Mouse (Mus musculus): ENCODE results near the gene Klhl12.
A peak's percentile ranks its signal among the peaks of the same experiment; 100 is the strongest.
"Not testable (repeated sequence)": the region's sequence is repeated elsewhere in the genome, so short reads cannot be mapped to it uniquely, and the experiment has no call there.

The Klhl12 gene

DNA sequence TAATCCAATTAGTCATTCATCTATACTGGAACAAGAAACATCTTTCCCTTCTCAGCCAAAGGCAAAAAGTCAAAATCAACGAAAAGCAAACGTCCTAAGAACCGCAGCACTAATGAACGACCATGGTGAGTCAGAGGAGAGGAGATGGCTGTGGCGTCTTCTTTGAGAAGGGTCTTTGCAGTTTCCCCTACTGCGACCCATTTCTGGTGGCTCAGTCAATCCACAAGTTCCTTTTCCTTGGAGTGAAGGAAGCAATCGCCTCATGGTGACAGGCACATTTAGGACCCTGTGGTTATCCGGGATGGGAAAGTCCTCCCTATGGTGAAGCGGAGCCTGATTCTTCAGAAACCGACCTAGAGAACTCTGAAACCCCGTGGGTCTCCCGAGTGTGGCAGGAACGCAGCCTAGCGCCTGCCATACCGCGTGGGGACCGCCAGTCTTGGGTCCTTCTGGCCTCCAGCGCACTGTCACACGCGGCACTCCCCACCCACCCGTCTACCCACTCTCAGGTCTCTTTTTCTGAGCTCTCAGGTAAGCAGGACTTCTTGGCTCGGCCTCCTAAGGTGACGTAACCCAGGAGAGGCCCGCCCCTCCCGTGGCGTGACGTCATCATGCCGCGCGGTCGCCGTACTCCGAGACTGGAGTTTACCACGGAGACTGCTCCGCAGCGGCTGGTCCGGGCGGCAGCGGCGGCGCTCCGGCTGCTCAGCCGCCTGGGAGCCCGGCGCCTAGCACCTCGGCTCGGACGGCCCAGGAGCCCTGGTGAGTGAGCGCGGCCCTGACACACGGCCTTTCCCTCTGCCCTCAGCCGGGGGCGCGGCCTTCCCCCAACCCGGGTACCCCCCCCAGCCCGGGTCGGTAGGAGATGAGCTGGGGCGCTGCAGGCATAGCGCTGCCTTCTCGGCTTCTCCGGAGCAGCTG lies at the start of gene Klhl12:
TSS of gene Klhl12 (plus strand) at position 628 of the 921 bp plus-strand sequence.
- DNase-seq (ENCODE audit: low spot score): peak; percentile 85

DNA sequence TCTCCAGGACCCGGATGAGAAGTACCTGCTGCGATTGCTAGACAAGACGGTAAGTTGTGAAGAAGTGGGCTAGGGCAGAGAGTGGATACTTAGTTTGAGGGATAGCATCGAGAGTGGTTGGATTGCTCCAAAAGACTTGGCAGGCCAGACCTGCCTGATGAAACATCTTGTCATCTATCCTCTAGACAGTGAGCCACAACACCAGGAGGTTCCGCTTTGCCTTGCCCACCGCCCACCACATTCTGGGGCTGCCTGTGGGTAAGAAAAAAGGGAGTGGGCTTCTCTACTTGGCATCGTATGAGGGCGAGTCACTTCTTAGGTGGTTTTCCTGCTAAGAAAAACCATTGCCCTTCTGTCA lies 48.9 kb upstream of the Klhl12 start:
- DNase-seq (ENCODE audit: low spot score): no peak

GRCm38 (mm10) chr1:134408080-134408479 lies 47.3 kb upstream of the Klhl12 start:
- DNase-seq (ENCODE audit: low spot score): no peak

DNA sequence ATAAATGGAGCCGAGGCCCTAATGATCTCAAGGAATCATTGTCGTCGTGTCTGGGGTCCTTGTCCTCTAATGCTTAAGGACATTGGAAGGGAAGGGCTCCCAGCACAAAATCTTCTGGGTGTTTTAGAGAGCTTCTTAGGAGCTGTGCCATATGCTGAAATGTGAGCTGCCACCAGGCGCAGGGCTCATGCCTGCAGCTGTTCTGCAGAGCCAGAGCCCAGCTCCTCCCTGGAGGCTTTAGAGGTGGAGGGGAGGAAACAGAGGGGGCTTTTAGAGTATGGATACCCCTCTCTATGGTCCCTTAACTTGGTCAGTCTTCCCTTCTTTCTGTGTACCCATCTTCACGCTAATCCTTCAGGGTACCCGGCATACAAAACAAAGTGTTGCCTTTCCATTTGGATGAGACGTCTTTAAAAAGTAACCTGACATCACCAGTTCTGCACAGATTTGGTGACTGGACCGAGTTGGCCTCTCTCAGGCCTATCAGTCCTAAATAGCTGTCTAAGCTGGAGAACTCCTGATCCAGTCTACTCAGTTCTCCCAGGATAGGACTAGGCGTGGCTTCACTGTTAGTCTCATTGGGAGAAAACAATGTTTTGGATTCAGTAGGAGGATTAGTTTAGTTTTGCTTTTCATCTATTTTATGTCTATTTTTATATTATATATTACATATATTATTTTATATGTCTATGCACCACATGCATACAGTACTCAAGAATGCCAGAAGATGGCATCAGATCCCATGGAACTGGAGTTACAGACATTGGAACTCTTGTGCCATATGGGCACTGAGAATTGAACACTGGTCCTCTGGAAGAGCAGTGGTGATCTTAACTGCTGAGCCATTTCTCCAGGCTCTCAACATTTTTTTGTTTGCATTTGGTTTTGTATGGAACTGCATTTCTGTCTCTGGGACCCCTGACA lies 43.4 kb upstream of the Klhl12 start:
- DNase-seq (ENCODE audit: low spot score): no peak

- DNase-seq (ENCODE audit: low spot score): no peak
These were observed 41.3 kb upstream of the Klhl12 start for GRCm38 (mm10) chr1:134414038-134414437.

- DNase-seq (ENCODE audit: low spot score): no peak
These were observed 40.7 kb upstream of the Klhl12 start for GRCm38 (mm10) chr1:134414501-134415167.

DNA sequence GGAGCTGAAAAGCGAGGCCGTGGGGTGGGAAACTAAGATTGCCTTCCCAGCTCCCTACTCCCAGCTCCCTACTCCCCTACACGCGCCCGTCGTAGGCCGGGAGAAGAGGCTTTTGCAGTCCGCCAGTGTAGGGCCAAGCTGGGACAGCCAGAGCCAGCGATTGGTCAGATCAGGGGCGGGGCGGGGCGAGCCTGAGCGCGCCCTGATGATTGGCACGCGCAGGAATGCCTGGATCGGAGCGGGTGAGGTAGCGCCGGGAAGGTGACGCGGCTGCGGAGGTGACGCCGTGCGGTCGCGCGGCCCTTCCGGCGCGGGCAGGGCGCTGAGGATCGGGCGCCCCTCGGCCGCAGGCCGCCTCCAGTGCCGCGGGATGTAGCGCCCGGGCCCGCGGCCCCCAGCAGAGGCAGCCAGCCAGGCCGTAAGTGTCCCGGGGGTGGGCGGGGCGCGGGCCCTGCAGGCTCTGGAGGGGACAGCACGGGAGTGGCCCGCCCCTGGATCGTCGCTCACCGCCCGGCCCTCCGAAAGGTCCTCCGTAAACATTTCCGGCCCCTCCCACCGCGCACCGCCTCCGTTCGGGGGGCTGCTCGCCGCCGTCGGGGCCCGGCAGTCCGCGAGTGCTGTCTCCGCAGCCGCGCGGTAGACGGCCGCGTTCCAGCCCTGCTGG lies 40.0 kb upstream of the Klhl12 start, which contains the start of gene Adipor1:
TSS of gene Adipor1 (plus strand) at position 211 of the 664 bp plus-strand sequence.
- peak; percentile 97 for DNase-seq (ENCODE audit: low spot score)

GRCm38 (mm10) chr1:134418414-134418975 lies 36.8 kb upstream of the Klhl12 start:
- DNase-seq (ENCODE audit: low spot score): no peak

DNA sequence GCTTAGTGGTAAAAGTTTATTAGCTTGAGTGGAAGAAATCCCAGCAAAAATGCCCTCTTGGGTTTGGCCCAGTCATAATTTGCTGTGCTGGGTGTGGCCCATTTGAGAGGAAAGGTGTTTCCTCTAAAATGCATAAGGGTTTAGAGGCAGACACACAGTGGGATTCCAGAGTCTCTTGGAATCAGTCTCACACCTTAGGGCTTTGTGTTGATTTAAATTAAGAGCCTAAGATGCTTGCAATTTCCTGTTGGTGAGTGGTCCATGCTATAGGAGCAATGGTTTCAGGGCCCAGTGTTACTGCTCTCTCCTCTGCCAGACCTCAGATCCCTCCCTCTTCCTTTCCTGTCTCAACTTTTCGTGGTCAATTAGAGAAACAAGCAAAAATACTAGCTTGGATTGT lies 36.2 kb upstream of the Klhl12 start:
- no peak for DNase-seq (ENCODE audit: low spot score)

DNA sequence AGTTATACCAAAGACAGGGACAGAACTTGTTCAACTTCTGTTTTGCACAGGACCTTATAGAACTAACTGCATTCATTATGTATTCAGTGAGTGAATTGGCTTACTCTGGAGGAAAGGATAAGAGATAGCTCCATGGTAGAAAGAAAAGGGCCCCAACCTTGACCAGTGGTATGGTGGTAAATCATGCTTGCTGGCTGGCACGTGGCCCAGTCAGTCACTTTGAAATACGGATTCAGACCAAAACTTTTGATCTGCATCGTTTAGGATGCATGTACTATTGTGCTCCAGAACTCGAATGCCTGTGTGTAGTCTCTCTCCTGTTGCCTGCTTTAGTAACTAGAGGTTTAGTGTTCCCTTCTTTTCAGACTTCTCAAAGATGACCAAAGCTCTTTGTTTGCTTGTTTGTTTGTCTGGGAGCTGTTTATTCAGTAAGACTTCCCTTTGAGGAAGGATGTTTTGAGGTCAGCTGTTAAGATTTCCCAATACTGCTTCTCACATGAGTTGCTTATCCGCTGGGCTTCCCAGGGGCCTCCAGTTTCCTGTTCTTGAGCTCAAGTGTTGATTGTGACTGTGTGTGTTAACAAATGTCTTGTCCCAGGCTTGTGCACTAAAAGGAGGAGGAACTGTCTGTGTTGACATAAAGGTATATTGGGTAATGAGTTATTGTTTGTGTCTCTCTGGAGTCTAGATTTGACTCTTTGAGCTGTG lies 35.4 kb upstream of the Klhl12 start:
- no peak for DNase-seq (ENCODE audit: low spot score)

GRCm38 (mm10) chr1:134423911-134424310 lies 31.4 kb upstream of the Klhl12 start:
- no peak for DNase-seq (ENCODE audit: low spot score)

GRCm38 (mm10) chr1:134426289-134426688 lies 29.0 kb upstream of the Klhl12 start:
- DNase-seq (ENCODE audit: low spot score): no peak

GRCm38 (mm10) chr1:134433002-134433401 lies 22.3 kb upstream of the Klhl12 start:
- no peak for DNase-seq (ENCODE audit: low spot score)

- DNase-seq (ENCODE audit: low spot score): no peak
These were observed 21.9 kb upstream of the Klhl12 start for GRCm38 (mm10) chr1:134433473-134433872.

GRCm38 (mm10) chr1:134435414-134435813 lies 19.9 kb upstream of the Klhl12 start:
- no peak for DNase-seq (ENCODE audit: low spot score)

DNA sequence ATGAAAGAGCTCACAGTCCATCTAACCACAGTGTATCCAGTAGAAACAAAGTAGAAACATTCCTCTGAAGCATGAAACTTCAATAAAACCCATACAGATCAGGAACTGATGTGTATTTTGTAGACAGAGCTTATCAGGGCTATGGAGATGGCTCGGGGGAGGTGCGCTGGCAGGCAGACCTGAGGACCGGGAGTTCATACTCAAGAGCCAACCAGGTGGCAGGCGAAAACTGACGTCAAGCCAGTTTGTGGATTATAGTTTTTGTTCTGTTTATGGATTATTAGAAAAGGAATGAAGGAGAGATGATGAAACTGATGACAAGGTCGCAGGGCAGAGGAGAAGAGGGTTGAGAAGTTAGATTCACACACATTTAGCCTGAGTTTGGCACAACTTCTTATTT lies 14.9 kb upstream of the Klhl12 start:
- DNase-seq (ENCODE audit: low spot score): no peak

GRCm38 (mm10) chr1:134441737-134442136 lies 13.6 kb upstream of the Klhl12 start:
- not testable (repeated sequence) for DNase-seq (ENCODE audit: low spot score)

DNA sequence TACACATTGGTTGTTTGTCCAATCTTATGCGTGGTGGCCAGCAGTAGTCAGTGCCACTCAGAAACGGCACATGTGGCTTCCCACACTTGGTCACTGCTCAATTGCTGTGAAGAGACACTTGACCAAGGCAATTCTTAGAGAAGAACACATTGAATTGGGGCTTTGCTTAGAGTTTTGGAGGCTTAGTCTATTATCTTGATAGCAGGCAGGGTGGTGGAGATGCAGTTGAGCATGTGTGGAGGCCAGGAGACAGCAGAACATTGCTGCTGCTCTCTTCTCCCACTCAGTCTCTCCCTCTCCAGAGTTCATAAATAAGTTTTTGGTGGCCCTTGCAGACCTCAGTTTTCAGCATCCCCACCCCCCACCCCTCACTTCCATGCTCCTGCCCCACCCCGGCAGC lies 12.9 kb upstream of the Klhl12 start:
- no peak for DNase-seq (ENCODE audit: low spot score)

DNA sequence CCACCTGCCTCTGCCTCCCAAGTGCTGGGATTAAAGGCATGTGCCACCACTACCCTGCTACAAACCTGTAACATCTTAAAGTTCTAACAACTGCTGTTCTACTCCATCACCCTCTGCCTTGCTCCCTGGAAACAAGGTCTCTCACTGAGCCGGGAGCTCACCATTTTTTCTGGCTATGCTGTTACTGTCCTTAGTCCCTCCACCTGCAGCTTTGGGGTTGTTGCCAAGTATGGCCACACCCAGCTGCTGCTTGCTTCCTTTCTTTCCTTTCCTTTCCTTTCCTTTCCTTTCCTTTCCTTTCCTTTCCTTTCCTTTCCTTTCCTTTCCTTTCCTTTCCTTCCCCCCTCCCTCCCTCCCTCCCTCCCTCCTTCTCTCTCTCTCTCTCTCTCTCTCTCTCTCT lies 12.0 kb upstream of the Klhl12 start:
- not testable (repeated sequence) for DNase-seq (ENCODE audit: low spot score)

GRCm38 (mm10) chr1:134445418-134445817 lies 9.9 kb upstream of the Klhl12 start:
- DNase-seq (ENCODE audit: low spot score): no peak

DNA sequence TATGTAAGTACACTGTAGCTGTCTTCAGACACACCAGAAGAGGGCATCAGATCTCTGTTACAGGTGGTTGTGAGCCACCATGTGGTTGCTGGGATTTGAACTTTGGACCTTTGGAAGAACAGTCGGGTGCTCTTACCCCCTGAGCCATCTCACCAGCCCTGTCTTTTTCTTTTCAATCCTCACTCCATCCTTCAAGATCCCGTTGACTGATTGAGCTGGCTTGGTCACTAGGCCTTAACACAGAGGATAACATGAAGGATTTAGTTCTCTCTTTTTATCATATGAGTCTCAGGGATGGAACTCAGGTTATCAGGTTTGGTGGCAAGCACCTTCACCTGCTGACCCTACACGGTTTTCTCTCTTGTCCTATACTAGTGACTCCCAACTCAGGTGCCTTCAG lies 6.8 kb upstream of the Klhl12 start:
- DNase-seq (ENCODE audit: low spot score): not testable (repeated sequence)

All from ovary, adult 18-20 months (tissue).